Mouse (Mus musculus) embryonic stem cell, embryonic (primary cell): Measurements from ENCODE around the gene Pqbp1.

ENCODE experiments used
- CTCF ChIA-PET, 4 experiments: fragments of 300-600 bp in 2 of 4; fragments of 350-600 bp in 2 of 4; sonication (Branson Sonifier 250); formaldehyde crosslinking; loops; one replicate each; lab custom pipeline; 2022; ENCODE audit warnings: inconsistent platforms in 2 of 4; lab: Charles Lee
- POLR2A ChIA-PET, 4 experiments: fragments of 300-600 bp in 2 of 4; fragments of 350-600 bp in 2 of 4; sonication (Branson Sonifier 250); formaldehyde crosslinking; loops; one replicate each; lab custom pipeline; 2022; ENCODE audit warnings: antibody characterized with exemption in 4 of 4, inconsistent platforms in 1 of 4; lab: Charles Lee

Pqbp1 gene

DNA sequence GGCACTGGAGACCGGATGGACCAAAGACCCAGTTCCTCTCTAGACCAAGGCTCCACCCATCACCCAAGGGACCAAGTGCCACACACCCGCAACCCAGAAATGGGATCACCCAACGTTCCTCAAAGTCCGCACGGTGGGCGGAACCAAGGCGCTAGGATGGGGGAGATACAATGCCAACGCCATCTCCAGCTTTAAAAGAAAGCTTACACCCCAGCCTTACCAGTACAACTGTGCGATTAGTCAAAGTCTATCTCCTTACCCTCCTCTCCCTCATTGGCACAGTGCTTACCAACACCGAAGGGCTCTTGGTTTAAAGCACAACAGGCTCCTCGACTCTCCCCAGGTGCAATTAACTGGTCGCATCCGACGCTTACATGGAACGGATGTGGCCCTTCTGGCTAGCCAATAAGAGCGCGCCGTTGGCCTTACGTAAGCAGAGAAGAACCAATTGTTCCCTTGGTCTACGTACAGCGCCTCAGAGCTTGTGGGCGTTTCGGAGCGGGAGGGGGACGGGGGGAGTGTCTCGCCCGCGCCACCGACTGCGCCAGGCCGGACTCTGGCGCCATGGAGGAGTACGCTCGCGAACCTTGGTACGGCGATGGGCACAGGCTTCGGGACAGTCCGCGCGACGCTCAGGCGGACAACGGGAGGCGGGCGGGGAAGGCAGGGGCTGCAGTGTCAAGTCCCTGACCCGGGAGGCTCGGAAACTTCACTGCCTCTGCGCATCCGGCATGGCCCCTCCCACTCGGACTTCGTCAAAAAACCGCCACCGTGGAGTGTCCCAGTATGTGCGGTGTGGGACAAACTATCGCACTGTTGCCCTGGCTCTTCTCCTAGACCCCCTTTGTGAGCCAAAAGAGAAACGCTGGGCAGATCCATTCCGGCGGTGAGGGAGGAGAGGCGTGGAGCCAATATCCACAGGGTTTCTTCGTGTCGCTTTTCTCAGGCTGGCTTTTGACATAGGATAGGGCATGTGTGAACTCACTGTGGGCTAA, at the start of gene Pqbp1, which contains the start of gene Timm17b:
Pqbp1 (minus strand) TSS at position 390 of the 995 bp plus-strand sequence.
Timm17b (plus strand) TSS at position 478 of the 995 bp plus-strand sequence.
- CTCF ChIA-PET: interaction anchor here in 3 of 4 experiments (0.5 to 1.6 kb wide), 6 partner anchors 11 to 205 kb away, joined by 3 to 4 read pairs (median 3); no protein-coding TSS in a partner anchor
- POLR2A ChIA-PET: interaction anchor here in 3 of 4 experiments (0.6 to 2.3 kb wide), 21 partner anchors 9 to 175 kb away, joined by 3 to 15 read pairs (median 3); partner anchors contain the start of genes Slc35a2 (in 2 of the 3), Hdac6 (in 1 of the 3), Otud5 (in 1 of the 3) and Suv39h1 (in 1 of the 3)

DNA sequence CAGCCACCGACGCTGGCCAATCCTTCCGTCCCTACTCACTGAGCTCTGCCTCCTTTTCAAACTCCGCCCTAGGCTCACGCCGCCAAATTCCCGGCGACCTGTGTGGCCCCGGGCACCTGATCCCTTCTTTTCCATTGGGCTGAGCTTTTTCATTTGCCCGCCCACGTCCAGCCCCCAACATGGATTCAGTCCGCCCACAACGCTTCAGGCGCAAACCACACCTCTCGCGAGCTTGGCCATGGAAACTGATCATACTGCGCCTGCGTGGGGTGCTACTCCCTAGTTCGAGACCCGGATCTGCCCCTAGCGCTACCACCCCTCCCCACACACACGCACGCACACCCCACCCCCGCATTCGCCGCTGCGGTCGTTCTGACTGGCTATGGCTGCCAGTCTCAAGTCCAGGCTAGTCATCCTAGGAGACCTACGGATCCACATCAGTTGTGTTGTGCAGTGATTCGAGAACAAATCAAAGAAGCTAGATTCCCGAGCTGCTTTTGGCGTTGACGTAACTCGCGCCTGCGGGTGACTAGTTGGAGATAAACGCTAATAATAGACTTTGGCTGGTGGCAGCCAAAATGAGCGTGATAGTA, 48.9 kb upstream of the Pqbp1 start:
- POLR2A ChIA-PET: interaction anchor here in 3 of 4 experiments (0.5 to 3.0 kb wide), 79 partner anchors 9 to 375 kb away, joined by 3 to 69 read pairs (median 4); partner anchors contain the start of genes Eras (in 3 of the 3), Gm45208 (in 2 of the 3), Rbm3 (in 2 of the 3) and Suv39h1 (in 2 of the 3)
- CTCF ChIA-PET: interaction anchor here (0.5 to 1.5 kb wide), 14 partner anchors 11 to 309 kb away, joined by 3 to 14 read pairs (median 4); partner anchors contain the start of gene Suv39h1 (in 1 of the 4)

DNA sequence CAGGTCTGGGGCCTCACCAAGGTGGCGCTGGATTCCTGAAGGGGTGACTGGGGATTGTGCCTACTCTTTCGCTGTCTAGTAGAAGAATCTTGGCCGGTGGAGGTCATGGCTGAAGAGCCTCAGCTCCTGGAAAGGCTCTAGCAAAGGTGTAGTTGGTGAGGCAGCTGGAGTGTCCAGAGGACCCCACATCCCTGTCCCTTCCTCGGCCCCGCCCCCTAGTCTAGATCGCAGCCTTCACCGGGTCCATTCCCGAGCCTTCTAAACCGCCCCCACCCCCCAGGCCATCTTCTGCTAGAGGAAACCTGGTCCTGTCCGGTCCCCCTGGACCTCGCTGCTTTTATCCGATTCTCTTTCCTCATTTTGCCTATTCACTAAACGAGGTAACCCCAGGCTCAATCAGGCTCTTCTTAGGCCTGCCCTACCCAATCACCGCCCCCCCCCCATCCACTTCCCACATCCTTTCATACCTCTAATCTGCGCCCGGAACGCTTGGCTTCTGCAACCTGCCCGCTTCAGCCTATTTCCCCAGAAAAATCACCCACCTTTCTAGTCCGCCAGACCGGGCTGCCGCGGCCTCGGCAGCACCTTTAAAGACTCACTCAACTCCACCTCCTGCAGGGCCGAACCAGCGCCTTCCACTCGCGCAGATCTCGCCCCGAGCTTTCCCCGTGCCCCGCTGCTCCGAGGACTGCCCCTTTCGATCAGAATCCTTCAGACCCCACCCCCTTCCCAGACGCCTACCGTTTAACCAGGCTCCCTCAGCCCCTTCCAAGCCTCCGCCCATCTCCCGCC, 48.2 kb upstream of the Pqbp1 start, which contains the start of gene Hdac6:
Hdac6 (minus strand) TSS at position 782 of the 792 bp plus-strand sequence.
- ChIA-PET POLR2A (interaction anchor here in 3 of 4 experiments (0.5 to 3.0 kb wide), 79 partner anchors 10 to 305 kb away, joined by 3 to 69 read pairs (median 4); partner anchors contain the start of genes Eras (in 3 of the 3), Gm45208 (in 2 of the 3), Rbm3 (in 2 of the 3) and Suv39h1 (in 2 of the 3)), CTCF (interaction anchor here (0.5 to 1.5 kb wide), 13 partner anchors 10 to 309 kb away, joined by 3 to 14 read pairs (median 5); partner anchors contain the start of gene Suv39h1 (in 1 of the 4))

DNA sequence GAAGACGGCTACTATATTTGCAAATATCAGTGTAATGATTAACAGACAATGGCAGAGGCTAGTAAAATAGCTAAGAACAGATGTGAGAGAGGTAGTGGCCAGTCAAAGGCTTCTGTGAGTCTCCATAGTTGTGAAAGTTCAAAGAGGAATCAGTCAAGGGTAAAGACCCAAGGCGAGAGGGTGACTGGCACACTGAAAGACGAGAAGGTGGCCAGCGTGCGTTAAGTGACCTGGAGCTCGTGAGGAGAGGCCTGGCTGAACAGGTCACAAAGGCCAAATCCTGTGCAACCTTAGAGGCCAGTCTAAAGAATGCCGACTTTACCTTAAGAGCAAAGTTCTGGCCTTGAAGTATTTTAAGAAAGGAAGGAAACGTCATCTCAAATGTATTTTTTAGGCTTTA, 46.5 kb upstream of the Pqbp1 start:
- POLR2A ChIA-PET: interaction anchor here in 3 of 4 experiments (0.8 to 1.5 kb wide), 9 partner anchors 9 to 107 kb away, joined by 3 to 6 read pairs (median 3); partner anchors contain the start of gene Eras (in 2 of the 3)
- CTCF ChIA-PET: interaction anchor here in 1 of 4 experiments (0.6 kb wide), 1 partner anchor 15 kb away, joined by 3 read pairs; no protein-coding TSS in a partner anchor

DNA sequence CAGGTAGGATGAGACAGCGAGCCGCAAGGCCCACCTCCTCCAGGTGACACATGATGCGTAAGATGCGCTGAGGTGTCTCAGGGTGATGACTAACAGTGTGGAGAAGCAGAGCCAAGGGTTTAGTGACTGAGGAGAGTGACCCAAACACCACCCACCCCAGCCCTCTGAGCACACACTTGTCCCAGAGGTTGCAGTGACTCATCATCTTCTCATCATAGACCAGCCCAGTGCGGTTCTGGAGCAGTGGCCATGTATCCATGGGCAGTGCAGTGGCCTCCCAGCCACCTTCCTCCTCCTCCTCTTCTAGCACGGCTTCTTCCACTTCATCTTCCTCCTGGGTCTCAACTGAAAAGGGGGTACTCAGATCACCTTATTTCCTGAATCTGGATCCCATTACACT, 38.6 kb upstream of the Pqbp1 start:
- POLR2A ChIA-PET: interaction anchor here in 2 of 4 experiments (1.0 to 2.9 kb wide), 9 partner anchors 8 to 71 kb away, joined by 3 to 19 read pairs (median 5); partner anchors contain the start of genes Eras (in 2 of the 2) and Hdac6 (in 2 of the 2)
- CTCF ChIA-PET: interaction anchor here in 3 of 4 experiments (0.6 to 1.9 kb wide), 10 partner anchors 9 to 184 kb away, joined by 3 to 16 read pairs (median 5); partner anchors contain the start of genes Eras (in 1 of the 3) and Hdac6 (in 1 of the 3)

DNA sequence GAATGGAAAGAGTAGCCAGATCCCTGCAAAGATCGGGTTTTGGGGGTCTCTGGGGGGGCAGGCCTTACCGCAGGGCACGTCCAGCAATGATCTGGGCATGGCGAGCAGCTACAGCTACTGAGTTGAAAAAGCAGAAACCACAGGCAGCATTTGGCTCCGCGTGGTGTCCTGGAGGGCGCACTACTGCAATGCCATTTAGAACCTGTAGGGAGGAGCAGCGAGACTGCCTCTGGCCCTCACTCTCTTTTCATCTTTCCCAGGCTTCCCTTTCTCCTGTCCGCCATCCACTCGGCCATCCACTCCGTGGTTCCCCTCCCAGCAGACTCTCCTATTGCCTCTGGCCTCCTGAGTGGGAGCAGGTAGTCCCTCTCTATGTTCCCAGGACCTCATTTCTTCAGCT, 37.8 kb upstream of the Pqbp1 start:
- POLR2A ChIA-PET: interaction anchor here in 3 of 4 experiments (0.5 to 2.9 kb wide), 10 partner anchors 9 to 72 kb away, joined by 3 to 19 read pairs (median 4); partner anchors contain the start of genes Eras (in 2 of the 3) and Hdac6 (in 2 of the 3)
- CTCF ChIA-PET: interaction anchor here (0.5 to 1.9 kb wide), 17 partner anchors 8 to 184 kb away, joined by 3 to 16 read pairs (median 5); partner anchors contain the start of genes Hdac6 (in 2 of the 4) and Eras (in 1 of the 4)

DNA sequence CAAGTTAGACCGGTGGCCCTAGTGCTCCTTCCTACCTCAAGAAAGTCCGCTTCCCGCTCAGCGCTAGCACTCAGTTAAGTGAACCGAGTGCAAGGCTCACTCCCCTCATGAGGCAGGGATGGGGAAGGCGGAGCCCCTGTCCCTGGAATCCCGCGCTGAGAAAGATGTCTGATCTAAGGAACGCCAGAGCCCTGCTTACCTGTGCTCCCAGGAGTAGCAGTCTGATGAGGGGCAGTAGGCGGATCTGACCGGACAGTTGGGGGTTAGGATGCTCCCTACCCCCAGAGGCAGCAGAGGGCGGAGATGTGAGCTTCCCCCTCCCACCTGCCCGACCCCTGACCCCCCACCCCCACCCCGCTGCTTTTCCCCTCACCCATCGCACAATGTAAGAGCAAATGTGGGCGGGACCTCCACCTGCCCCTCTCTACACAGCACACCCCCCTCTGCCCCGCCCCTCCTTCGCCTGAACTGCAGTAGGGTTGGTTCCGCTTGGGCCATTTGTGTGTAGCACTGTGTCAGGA, 29.3 kb upstream of the Pqbp1 start, which contains the start of gene Eras:
Eras (minus strand) TSS at position 338 of the 521 bp plus-strand sequence.
- POLR2A ChIA-PET: interaction anchor here in 3 of 4 experiments (0.7 to 9.3 kb wide), 24 partner anchors 9 to 217 kb away, joined by 3 to 69 read pairs (median 5); partner anchors contain the start of genes Hdac6 (in 3 of the 3), Otud5 (in 1 of the 3) and Rbm3 (in 1 of the 3)
- CTCF ChIA-PET: interaction anchor here in 2 of 4 experiments (1.0 to 1.5 kb wide), 3 partner anchors 9 to 87 kb away, joined by 3 read pairs; no protein-coding TSS in a partner anchor

DNA sequence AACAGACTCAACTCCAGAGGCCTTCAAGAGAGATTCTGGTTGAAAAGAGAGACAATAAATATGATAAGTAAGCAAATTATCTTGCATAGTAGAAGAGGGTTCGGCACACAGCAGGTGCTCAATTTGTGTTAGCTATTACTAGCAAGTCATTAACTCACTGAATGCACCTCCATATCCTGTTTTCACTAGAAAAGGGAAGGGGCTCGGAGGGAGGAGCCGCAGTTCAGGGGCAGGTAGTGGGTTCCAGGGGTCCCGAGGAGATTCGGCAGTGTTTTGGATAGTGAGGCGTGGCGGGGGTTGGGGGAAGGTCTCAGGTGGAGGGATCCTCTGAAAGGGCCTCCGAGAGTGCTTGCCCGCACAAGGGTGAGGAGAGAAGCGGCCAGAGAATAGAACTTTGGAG, 28.0 kb upstream of the Pqbp1 start:
- CTCF ChIA-PET: interaction anchor here (0.6 to 1.4 kb wide), 6 partner anchors 9 to 95 kb away, joined by 3 to 16 read pairs (median 3); no protein-coding TSS in a partner anchor
- POLR2A ChIA-PET: interaction anchor here (0.6 to 9.3 kb wide), 29 partner anchors 9 to 234 kb away, joined by 3 to 69 read pairs (median 4); partner anchors contain the start of genes Hdac6 (in 3 of the 4), Otud5 (in 1 of the 4) and Rbm3 (in 1 of the 4)

DNA sequence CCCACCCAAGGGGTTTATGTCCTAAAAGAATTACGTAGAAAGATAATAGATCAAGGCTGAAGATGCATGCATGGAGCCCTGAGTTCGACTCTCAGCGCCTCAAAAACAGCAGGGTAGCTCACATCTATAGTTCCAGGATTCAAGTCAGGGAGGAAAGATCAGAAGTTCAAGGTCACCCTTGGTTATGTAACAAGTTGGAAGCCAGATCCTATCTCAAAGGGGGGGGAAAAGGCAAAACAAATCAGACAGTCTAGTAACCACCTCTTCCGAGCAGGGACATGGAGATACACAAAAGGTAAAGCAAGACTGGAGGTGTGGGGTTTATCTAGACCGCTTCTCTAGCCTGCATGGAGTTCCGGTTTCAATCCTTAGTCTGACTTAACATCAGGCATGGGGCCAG, 27.2 kb upstream of the Pqbp1 start:
- ChIA-PET POLR2A (interaction anchor here in 2 of 4 experiments (0.6 to 9.3 kb wide), 11 partner anchors 11 to 126 kb away, joined by 3 to 69 read pairs (median 6); partner anchors contain the start of genes Hdac6 (in 2 of the 2) and Otud5 (in 1 of the 2)), CTCF (interaction anchor here in 3 of 4 experiments (1.1 to 1.8 kb wide), 3 partner anchors 76 to 93 kb away, joined by 3 to 6 read pairs (median 3); no protein-coding TSS in a partner anchor)

DNA sequence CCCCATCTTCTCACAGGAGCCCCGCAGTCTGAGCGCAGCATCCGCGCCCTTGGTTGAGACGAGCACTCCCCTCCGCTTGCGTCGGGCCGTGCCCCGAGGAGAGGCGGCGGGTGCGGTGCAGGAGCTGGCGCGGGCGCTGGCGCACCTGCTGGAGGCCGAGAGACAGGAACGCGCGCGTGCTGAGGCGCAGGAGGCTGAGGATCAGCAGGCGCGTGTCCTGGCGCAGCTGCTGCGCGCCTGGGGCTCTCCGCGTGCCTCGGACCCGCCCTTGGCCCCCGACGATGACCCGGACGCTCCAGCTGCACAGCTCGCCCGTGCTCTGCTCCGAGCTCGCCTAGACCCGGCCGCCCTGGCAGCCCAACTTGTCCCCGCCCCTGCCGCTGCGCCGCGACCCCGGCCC, 23.0 kb upstream of the Pqbp1 start:
- POLR2A ChIA-PET: interaction anchor here in 3 of 4 experiments (0.7 to 3.6 kb wide), 13 partner anchors 9 to 134 kb away, joined by 3 to 17 read pairs (median 4); partner anchors contain the start of gene Hdac6 (in 3 of the 3)
- CTCF ChIA-PET: interaction anchor here in 1 of 4 experiments (1.1 kb wide), 1 partner anchor 96 kb away, joined by 4 read pairs; the partner anchor contains the start of gene Glod5

DNA sequence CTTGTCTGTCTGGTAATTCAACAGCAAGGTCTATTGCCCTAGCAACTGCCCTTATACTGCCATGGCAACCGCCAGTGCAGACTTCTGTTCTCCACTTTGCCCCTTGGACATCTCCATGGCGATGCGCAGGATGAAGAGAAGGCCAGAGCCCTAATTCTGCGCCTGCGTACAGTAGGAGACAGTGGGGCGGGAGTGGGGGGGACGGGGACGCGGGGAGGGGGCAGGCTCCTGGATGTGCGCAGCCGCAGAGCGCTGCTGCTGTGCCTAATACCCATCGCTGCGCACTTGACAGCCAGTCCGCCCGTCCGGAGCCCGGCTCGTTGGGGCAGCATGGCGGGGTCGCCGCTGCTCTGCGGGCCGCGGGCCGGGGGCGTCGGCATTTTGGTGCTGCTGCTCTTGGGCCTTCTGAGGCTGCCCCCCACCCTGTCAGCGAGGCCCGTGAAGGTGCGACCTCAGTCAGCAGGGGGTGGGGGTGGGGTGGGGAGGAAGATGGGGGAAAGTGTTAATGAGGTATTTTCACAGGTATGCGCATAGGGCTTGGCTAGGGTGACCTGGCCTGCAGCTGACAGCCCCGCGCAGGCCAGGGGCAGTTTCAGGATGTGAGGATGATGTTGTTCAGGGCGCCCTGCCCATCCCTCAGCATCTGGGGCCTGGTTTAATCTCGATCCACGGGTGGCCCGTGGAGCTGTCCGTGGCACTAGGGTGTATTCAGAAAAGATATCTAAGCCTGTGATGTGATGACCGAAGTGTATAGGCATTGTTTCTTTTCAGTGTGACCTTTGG, 20.7 kb upstream of the Pqbp1 start, which contains the start of gene Pcsk1n:
Pcsk1n (plus strand) TSS at position 222 of the 783 bp plus-strand sequence.
- POLR2A ChIA-PET: interaction anchor here in 3 of 4 experiments (0.7 to 3.6 kb wide), 7 partner anchors 59 to 235 kb away, joined by 3 to 17 read pairs (median 3); no protein-coding TSS in a partner anchor

DNA sequence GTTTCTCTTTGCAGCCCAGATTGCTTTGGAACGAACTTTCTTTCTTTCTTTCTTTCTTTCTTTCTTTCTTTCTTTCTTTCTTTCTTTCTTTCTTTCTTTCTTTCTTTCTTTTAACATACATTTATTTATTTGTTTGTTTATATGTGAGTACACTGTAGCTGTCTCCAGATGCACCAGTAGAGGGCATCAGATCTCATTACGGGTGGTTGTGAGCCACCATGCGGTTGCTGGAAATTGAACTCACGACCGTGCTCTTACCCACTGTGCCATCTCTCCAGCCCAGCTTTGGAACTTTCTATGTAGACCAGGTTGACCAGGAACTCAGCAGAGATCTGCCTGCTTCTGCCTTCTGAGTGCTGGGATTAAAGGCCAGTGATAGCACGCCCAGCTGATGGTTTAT, 18.9 kb upstream of the Pqbp1 start:
- CTCF ChIA-PET: interaction anchor here (0.7 to 3.1 kb wide), 10 partner anchors 30 to 247 kb away, joined by 3 to 24 read pairs (median 6); partner anchors contain the start of genes Glod5 (in 1 of the 4) and Hdac6 (in 1 of the 4)
- POLR2A ChIA-PET: interaction anchor here in 2 of 4 experiments (1.3 to 1.8 kb wide), 4 partner anchors 10 to 99 kb away, joined by 4 to 5 read pairs (median 4); partner anchors contain the start of genes Eras (in 1 of the 2) and Hdac6 (in 1 of the 2)

More for the DNA sequence above, 20.7 kb upstream of the Pqbp1 start, which contains the start of gene Pcsk1n:
- CTCF ChIA-PET: interaction anchor here in 1 of 4 experiments (1.0 kb wide), 1 partner anchor 97 kb away, joined by 3 read pairs; no protein-coding TSS in a partner anchor

DNA sequence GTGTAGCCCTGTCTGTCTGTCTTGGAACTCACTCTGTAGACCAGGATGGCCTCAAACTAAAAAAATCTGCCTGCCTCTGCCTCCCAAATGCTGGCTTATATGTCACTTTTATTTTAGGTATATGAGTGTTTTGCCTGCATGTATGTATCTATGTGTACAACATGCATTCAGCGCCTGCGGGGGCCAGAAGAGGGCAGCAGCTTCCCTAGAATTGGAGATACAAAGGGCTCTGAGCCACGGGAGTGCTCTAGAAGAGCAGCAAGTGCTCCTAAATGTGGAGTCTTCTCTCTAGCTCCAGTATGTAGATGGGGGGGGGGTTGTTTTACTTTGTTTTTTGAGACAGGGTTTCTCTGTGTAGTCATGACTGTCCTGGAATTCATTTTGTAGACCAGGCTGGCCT, 16.6 kb upstream of the Pqbp1 start:
- ChIA-PET POLR2A (interaction anchor here in 1 of 4 experiments (0.6 kb wide), 1 partner anchor 11 kb away, joined by 3 read pairs; no protein-coding TSS in a partner anchor), CTCF (interaction anchor here in 1 of 4 experiments (0.6 to 0.7 kb wide), 3 partner anchors 21 to 1503 kb away, joined by 6 to 10 read pairs (median 6); no protein-coding TSS in a partner anchor)

DNA sequence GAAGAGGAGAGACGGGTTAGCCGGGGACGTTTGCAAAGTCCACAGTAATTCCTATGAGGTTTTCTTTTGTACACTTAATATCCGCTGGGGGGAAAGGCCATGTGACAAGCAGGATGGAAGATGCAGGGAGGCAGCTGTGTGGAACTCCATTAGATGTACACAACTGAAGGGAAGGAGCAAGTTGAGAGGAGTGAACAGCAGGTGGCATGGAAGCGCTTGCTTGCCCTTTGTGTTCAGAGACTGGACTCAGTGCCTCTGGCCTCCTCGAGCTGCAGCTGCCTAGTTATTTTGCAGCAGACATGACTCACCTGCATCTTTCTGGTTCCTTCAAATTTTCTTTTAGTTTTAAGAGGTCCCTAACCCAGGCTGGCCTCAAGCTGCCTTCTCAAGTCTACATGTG, 11.4 kb upstream of the Pqbp1 start:
- ChIA-PET POLR2A (interaction anchor here in 3 of 4 experiments (0.5 to 1.7 kb wide), 6 partner anchors 37 to 171 kb away, joined by 3 to 6 read pairs (median 4); partner anchors contain the start of gene Hdac6 (in 1 of the 3)), CTCF (interaction anchor here in 1 of 4 experiments (0.6 kb wide), 1 partner anchor 102 kb away, joined by 3 read pairs; no protein-coding TSS in a partner anchor)
